Mouse (Mus musculus) C2C12 (cell line): ENCODE results near the gene Erich4. TPM values are rescaled to one million over a fixed set of nuclear protein-coding genes. Genes with fewer than 3 reads are reported as not detected.

ENCODE experiments used
- H3K27me3 ChIP-seq: one replicate; pipeline ENCODE4 v1.6.1; 2011; ENCODE audit not compliant: control insufficient read depth, insufficient read depth, insufficient read length
- H3K36me3 ChIP-seq: one replicate; pipeline ENCODE4 v1.6.1; 2011; ENCODE audit not compliant: control insufficient read depth, insufficient read depth
- H3K4me3 ChIP-seq: one replicate; pipeline ENCODE4 v1.5.1; 2011; ENCODE audit warnings: mild to moderate bottlenecking, control low read depth; ENCODE audit not compliant: poor library complexity, insufficient read depth, severe bottlenecking
- H3K79me2 ChIP-seq: one replicate; pipeline ENCODE4 v1.6.1; 2011; ENCODE audit not compliant: control insufficient read depth, insufficient read depth
- H3K79me3 ChIP-seq: one replicate; pipeline ENCODE4 v1.6.1; 2011; ENCODE audit warnings: low read depth, control low read depth
- H3ac ChIP-seq: one replicate; pipeline ENCODE3; 2011; ENCODE audit warnings: low read depth; ENCODE audit not compliant: control insufficient read depth, insufficient read length
- CEBPB ChIP-seq: IDR thresholded peaks from one replicate; pipeline ENCODE4 v1.6.1; 2011; ENCODE audit warnings: low read depth, mild to moderate bottlenecking, control low read depth, moderate library complexity
- CTCF ChIP-seq: IDR thresholded peaks from one replicate; pipeline ENCODE4 v1.5.1; 2011; ENCODE audit not compliant: control insufficient read depth, insufficient read depth, insufficient read length
- FOSL1 ChIP-seq: IDR thresholded peaks from one replicate; pipeline ENCODE4 v1.8.0; 2011; ENCODE audit warnings: mild to moderate bottlenecking, low read length; ENCODE audit not compliant: poor library complexity, insufficient read depth, severe bottlenecking
- MAX ChIP-seq: IDR thresholded peaks from one replicate; pipeline ENCODE4 v1.6.1; 2011; ENCODE audit warnings: mild to moderate bottlenecking, control low read depth
- MYOD1 ChIP-seq: IDR thresholded peaks from one replicate; pipeline ENCODE4 v1.6.1; 2011; ENCODE audit warnings: low read depth; ENCODE audit not compliant: control insufficient read depth, insufficient read length
- MYOG ChIP-seq: IDR thresholded peaks from one replicate; pipeline ENCODE4 v1.6.1; 2011; ENCODE audit not compliant: control insufficient read depth, insufficient read length; ENCODE audit errors: extremely low read depth
- USF1 ChIP-seq: IDR thresholded peaks from one replicate; pipeline ENCODE4 v1.6.1; 2011; ENCODE audit warnings: low read depth, mild to moderate bottlenecking, control low read depth, moderate library complexity
- polyA plus RNA-seq: library from polyadenylated mRNA; unstranded; fragments of >200 nt; fragmentation: generic; extraction: Trizol; gene quantifications from one replicate; pipeline ENCODE4 v1.2.1, GENCODE M21; 2012; ENCODE audit warnings: missing spikeins

Erich4 gene
- polyA plus RNA-seq, 1 experiment = not detected

GRCm38 (mm10) chr7:25614086-25614485 is 1.6 kb downstream of the Erich4 start:
- Histone ChIP-seq H3K79me2 (no peaks in the 10 kb centered on the region), H3K36me3 (no peaks in the 10 kb centered on the region), H3K4me3 (no peak overlapping the region), H3ac (no peak overlapping the region), H3K27me3 (peaks cover 24% of the 10 kb centered on the region), H3K79me3 (no peaks in the 10 kb centered on the region)
- TF ChIP-seq USF1 = no peak
- no peak for TF ChIP-seq FOSL1
- no peak for TF ChIP-seq MYOD1
- TF ChIP-seq MYOG = no peak
- TF ChIP-seq MAX = no peak
- no peak for TF ChIP-seq CTCF
- no peak for TF ChIP-seq CEBPB

GRCm38 (mm10) chr7:25611501-25611900 is 4.2 kb downstream of the Erich4 start:
- H3K79me2 ChIP-seq = no peaks in the 10 kb centered on the region
- TF ChIP-seq CTCF (no peak), MYOG (no peak), FOSL1 (no peak), MAX (no peak), MYOD1 (no peak), USF1 (no peak), CEBPB (no peak)
- no peak overlapping the region for H3K4me3 ChIP-seq
- H3K79me3 ChIP-seq = no peaks in the 10 kb centered on the region
- H3ac ChIP-seq = no peak overlapping the region
- H3K36me3 ChIP-seq = no peaks in the 10 kb centered on the region
- peaks cover 24% of the 10 kb centered on the region for H3K27me3 ChIP-seq

GRCm38 (mm10) chr7:25610056-25610455 is 5.6 kb downstream of the Erich4 start:
- H3K36me3 ChIP-seq = no peaks in the 10 kb centered on the region

GRCm38 (mm10) chr7:25607196-25607595 is 8.5 kb downstream of the Erich4 start:
- peaks cover 13% of the 10 kb centered on the region for H3K27me3 ChIP-seq
- H3K36me3 ChIP-seq = no peaks in the 10 kb centered on the region
- no peaks in the 10 kb centered on the region for H3K79me2 ChIP-seq
- no peak overlapping the region for H3K4me3 ChIP-seq
- TF ChIP-seq FOSL1 (no peak), CEBPB (no peak), MAX (no peak), CTCF (no peak), USF1 (no peak), MYOD1 (no peak), MYOG (no peak)
- H3K79me3 ChIP-seq = no peaks in the 10 kb centered on the region
- H3ac ChIP-seq = no peak overlapping the region

More at GRCm38 (mm10) chr7:25610056-25610455, 5.6 kb downstream of the Erich4 start:
- H3K79me2 ChIP-seq = no peaks in the 10 kb centered on the region
- H3K79me3 ChIP-seq = no peaks in the 10 kb centered on the region
- H3K4me3 ChIP-seq = no peak overlapping the region
- H3K27me3 ChIP-seq = peaks cover 14% of the 10 kb centered on the region
- no peak overlapping the region for H3ac ChIP-seq
- no peak for TF ChIP-seq FOSL1
- TF ChIP-seq CEBPB = no peak
- no peak for TF ChIP-seq MAX
- TF ChIP-seq USF1 = no peak
- TF ChIP-seq CTCF = no peak
- no peak for TF ChIP-seq MYOG
- TF ChIP-seq MYOD1 = no peak

GRCm38 (mm10) chr7:25606625-25607063 is 9.0 kb downstream of the Erich4 start:
- Histone ChIP-seq H3ac (no peak overlapping the region), H3K4me3 (no peak overlapping the region), H3K27me3 (peaks cover 16% of the 10 kb centered on the region), H3K79me2 (no peaks in the 10 kb centered on the region), H3K79me3 (no peaks in the 10 kb centered on the region), H3K36me3 (no peaks in the 10 kb centered on the region)
- TF ChIP-seq CTCF = no peak
- TF ChIP-seq MAX = no peak
- TF ChIP-seq MYOG = no peak
- no peak for TF ChIP-seq CEBPB
- no peak for TF ChIP-seq FOSL1
- TF ChIP-seq MYOD1 = no peak
- no peak for TF ChIP-seq USF1

GRCm38 (mm10) chr7:25601346-25601745 is 14.3 kb downstream of the Erich4 start:
- Histone ChIP-seq H3ac (no peak overlapping the region), H3K4me3 (no peak overlapping the region), H3K79me2 (no peaks in the 10 kb centered on the region), H3K27me3 (peaks cover 13% of the 10 kb centered on the region), H3K79me3 (no peaks in the 10 kb centered on the region), H3K36me3 (no peaks in the 10 kb centered on the region)
- TF ChIP-seq MAX = no peak
- no peak for TF ChIP-seq FOSL1
- no peak for TF ChIP-seq USF1
- TF ChIP-seq MYOD1 = no peak
- TF ChIP-seq CTCF = no peak
- no peak for TF ChIP-seq MYOG
- TF ChIP-seq CEBPB = no peak
